Mouse (Mus musculus) bone marrow, adult 2 months (tissue): Measurements from ENCODE around the gene Rdh19. TPM values are rescaled to one million over a fixed set of nuclear protein-coding genes. Genes with fewer than 3 reads are reported as not detected.
"Not testable (repeated sequence)": the region's sequence is repeated elsewhere in the genome, so short reads cannot be mapped to it uniquely, and the experiment has no call there.

Experiments
- H3K27ac ChIP-seq: fragments of 200-500 bp; 2 replicates; pipeline ENCODE4 v1.5.1; 2012; ENCODE audit warnings: low read depth, mild to moderate bottlenecking, control low read depth, inconsistent platforms, low read length; ENCODE audit not compliant: control insufficient read depth, poor library complexity, insufficient read depth
- H3K4me1 ChIP-seq: fragments of 200-500 bp; 2 replicates; pipeline ENCODE4 v1.6.1; 2011; ENCODE audit warnings: low read length; ENCODE audit not compliant: control insufficient read depth, insufficient read depth
- H3K4me3 ChIP-seq: fragments of 200-500 bp; replicated peaks from 2 replicates; pipeline ENCODE3; 2011; ENCODE audit warnings: mild to moderate bottlenecking, low read depth, low read length, control low read depth; ENCODE audit not compliant: control insufficient read depth
- CTCF ChIP-seq: fragments of 200-500 bp; IDR thresholded peaks from 2 replicates; pipeline ENCODE4 v1.5.1; 2011; ENCODE audit warnings: low read length, control low read depth; ENCODE audit not compliant: control insufficient read depth, insufficient read depth
- POLR2A ChIP-seq: fragments of 200-500 bp; IDR thresholded peaks from 2 replicates; pipeline ENCODE4 v1.6.1; 2011; ENCODE audit warnings: low read depth, mild to moderate bottlenecking, control low read depth, low read length, borderline replicate concordance; ENCODE audit not compliant: control insufficient read depth
- WGBS: fragments of 180-500 bp; shearing (Covaris S2); methylation state at CpG from one replicate; pipeline ENCODE4 v1.1.7; 2018; 5-methylcytosine and 5-hydroxymethylcytosine counted together
- polyA plus RNA-seq: library from polyadenylated mRNA; stranded (reverse); fragments of >200 nt; gene quantifications from 2 replicates; pipeline ENCODE4 v1.2.4, GENCODE M21; 2011; ENCODE audit warnings: low replicate concordance; ENCODE audit not compliant: missing spikeins, insufficient read depth, insufficient read length

Rdh19 gene
- polyA plus RNA-seq, 1 experiment: not detected

- Histone ChIP-seq H3K27ac (no peak overlapping the region), H3K4me3 (no peak overlapping the region), H3K4me1 (no peaks in the 10 kb centered on the region; the same call in 1 of the 2 replicates)
- no peak for TF ChIP-seq POLR2A
- TF ChIP-seq CTCF: no peak
- WGBS: 80% methylated on average over 3 of the region's 3 CpGs
These were observed 20.6 kb upstream of the Rdh19 start for GRCm38 (mm10) chr10:127829121-127829520.

GRCm38 (mm10) chr10:127834186-127834585, 15.5 kb upstream of the Rdh19 start:
- not testable (repeated sequence) for H3K27ac ChIP-seq, H3K4me3 ChIP-seq, H3K4me1 ChIP-seq
- WGBS: 90% methylated on average over 1 of the region's 1 CpGs

GRCm38 (mm10) chr10:127835292-127835691, 14.4 kb upstream of the Rdh19 start:
- no peak overlapping the region for H3K4me3 ChIP-seq
- TF ChIP-seq POLR2A: no peak
- no peak for TF ChIP-seq CTCF
- no peaks in the 10 kb centered on the region for H3K4me1 ChIP-seq
- 74% methylated on average over 5 of the region's 5 CpGs for WGBS
- H3K27ac ChIP-seq: no peak overlapping the region

- 70% methylated on average over 5 of the region's 5 CpGs for WGBS
- H3K4me3 ChIP-seq: not testable (repeated sequence)
These were observed 11.9 kb upstream of the Rdh19 start for GRCm38 (mm10) chr10:127837793-127838192.

DNA sequence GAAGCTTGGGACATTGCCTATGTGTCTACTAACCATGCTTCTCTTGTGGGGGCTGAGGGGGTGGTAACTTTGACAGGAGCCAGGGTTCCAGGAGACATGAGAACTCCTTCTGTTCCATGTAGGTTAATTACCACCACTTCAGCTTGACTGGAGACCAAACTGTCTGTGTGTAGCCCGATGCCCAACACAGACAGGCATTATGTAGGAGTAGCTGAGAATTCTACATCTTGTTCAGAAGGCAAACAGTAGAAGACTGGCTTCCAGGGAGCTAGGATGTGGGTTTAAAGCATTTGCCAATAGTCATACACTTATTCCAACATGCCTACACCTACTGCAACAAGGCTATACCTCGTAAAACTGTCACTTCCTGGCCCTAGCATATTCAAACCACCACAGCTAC, 11.2 kb upstream of the Rdh19 start:
- WGBS: 73% methylated on average over 2 of the region's 2 CpGs

More at GRCm38 (mm10) chr10:127837793-127838192, 11.9 kb upstream of the Rdh19 start:
- not testable (repeated sequence) for H3K4me1 ChIP-seq, H3K27ac ChIP-seq

DNA sequence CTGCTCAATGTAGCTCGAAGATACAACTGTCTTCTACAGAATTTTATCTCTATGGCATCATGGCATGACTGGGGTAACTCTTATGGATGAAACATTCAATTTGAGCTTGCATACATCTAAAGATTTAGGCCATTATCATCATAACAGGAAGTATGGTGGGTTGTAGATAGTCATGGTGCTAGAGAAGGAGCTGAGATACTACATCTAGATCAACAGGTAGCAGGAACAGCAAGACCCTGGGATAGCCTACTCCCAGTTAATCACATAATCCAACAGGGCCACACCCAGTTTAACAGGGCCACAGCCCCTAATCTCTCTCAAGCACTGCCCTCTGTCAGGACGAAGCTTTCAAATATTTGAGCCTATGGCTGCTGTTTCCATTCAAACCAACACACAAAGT, 9.0 kb upstream of the Rdh19 start:
- no peak for TF ChIP-seq POLR2A
- no peak for TF ChIP-seq CTCF
- H3K4me1 ChIP-seq: no peaks in the 10 kb centered on the region
- no peak overlapping the region for H3K27ac ChIP-seq
- no peak overlapping the region for H3K4me3 ChIP-seq
- WGBS: 58% methylated on average over 2 of the region's 2 CpGs

More for the DNA sequence above, 11.2 kb upstream of the Rdh19 start:
- H3K4me1 ChIP-seq: no peaks in the 10 kb centered on the region
- H3K4me3 ChIP-seq: no peak overlapping the region
- TF ChIP-seq POLR2A: no peak
- no peak for TF ChIP-seq CTCF
- H3K27ac ChIP-seq: no peak overlapping the region

- H3K4me3 ChIP-seq, H3K4me1 ChIP-seq, H3K27ac ChIP-seq: not testable (repeated sequence)
- 85% methylated on average over 5 of the region's 5 CpGs for WGBS
These were observed 3.8 kb upstream of the Rdh19 start for GRCm38 (mm10) chr10:127845945-127846344.

GRCm38 (mm10) chr10:127848089-127848488, 1.6 kb upstream of the Rdh19 start:
- Histone ChIP-seq H3K4me3 (no peak overlapping the region), H3K4me1 (no peaks in the 10 kb centered on the region), H3K27ac (no peak overlapping the region)
- TF ChIP-seq POLR2A (no peak), CTCF (no peak)
- 89% methylated on average over 1 of the region's 1 CpGs for WGBS

- H3K4me3 ChIP-seq: no peak overlapping the region
- H3K27ac ChIP-seq: no peak overlapping the region
- no peaks in the 10 kb centered on the region for H3K4me1 ChIP-seq
- TF ChIP-seq CTCF (no peak), POLR2A (no peak)
These were observed 6.6 kb downstream of the Rdh19 start for GRCm38 (mm10) chr10:127856376-127856775.
